Mouse (Mus musculus) small intestine, adult 2 months (tissue): ENCODE results near the gene Ptrh2.

Source experiments
- CTCF ChIP-seq: fragments of 200-500 bp; IDR thresholded peaks from 2 replicates; pipeline ENCODE4 v1.5.1; 2012; ENCODE audit warnings: low read depth, mild to moderate bottlenecking, control low read depth, inconsistent platforms, low read length, moderate library complexity, mixed read lengths; ENCODE audit not compliant: insufficient replicate concordance, insufficient read length; ENCODE audit errors: extremely low read depth
- POLR2A ChIP-seq: fragments of 200-500 bp; IDR thresholded peaks from 2 replicates; pipeline ENCODE4 v1.6.1; 2012; ENCODE audit warnings: low read depth, mild to moderate bottlenecking, control low read depth, inconsistent platforms, low read length, moderate library complexity

GRCm38 (mm10) chr11:86714606-86715005 is 30.8 kb downstream of the Ptrh2 start:
- TF ChIP-seq CTCF (no peak), POLR2A (no peak)
